Mouse (Mus musculus) Patski (cell line): ENCODE measurements at regions not wholly inside any gene's neighbourhood (a gene's known extent, or its start where the extent isn't known, plus 50 kb on each side); places are given as distances from the start of the nearest gene placed in this dataset.

Experiments used
- ATAC-seq: fragments of 100-300 bp; one replicate; pipeline ENCODE4 v1.8.0; 2021
- CTCF ChIA-PET: fragments of 350-600 bp; sonication (Branson Sonifier 250); formaldehyde crosslinking; loops from one replicate; lab custom pipeline; 2022; ENCODE audit warnings: inconsistent platforms; lab: Charles Lee
- POLR2A ChIA-PET: fragments of 350-600 bp; sonication (Branson Sonifier 250); formaldehyde crosslinking; loops from one replicate; lab custom pipeline; 2022; ENCODE audit warnings: antibody characterized with exemption, inconsistent platforms; lab: Charles Lee
- DNase-seq: peaks from one replicate; pipeline ENCODE4 v3.0.0-alpha.2; 2011; ENCODE audit warnings: low read depth, low spot score
- H3K27me3 ChIP-seq: fragments of 371-371 bp; one replicate; pipeline ENCODE4 v1.5.1; 2021
- CTCF ChIP-seq: fragments of 100-300 bp; IDR thresholded peaks from one replicate; pipeline ENCODE4 v1.5.1; 2021
- in situ Hi-C: fragments of 300-500 bp; cut with MboI; formaldehyde crosslinking; loops from 3 replicates; pipeline ENCODE4 v1.11.1; 2018; ENCODE audit warnings: low pct_unique_long_range_greater_than_20kb, mixed read lengths

- ChIA-PET POLR2A (no interaction called here), CTCF (no interaction called here)
- in situ Hi-C loops = no loop called here
- H3K27me3 ChIP-seq = no peaks in the 10 kb centered on the region
- DNase-seq (no peak), ATAC-seq (no peak)
- no peak for TF ChIP-seq CTCF
These were observed 166.4 kb downstream of the Ly86 start for GRCm38 (mm10) chr13:37511406-37511805.

- CTCF ChIA-PET = no interaction called here
- in situ Hi-C loops = no loop called here
- POLR2A ChIA-PET = no interaction called here
- H3K27me3 ChIP-seq = no peaks in the 10 kb centered on the region
- ATAC-seq = no peak
- no peak for TF ChIP-seq CTCF
- no peak for DNase-seq
These were observed 167.8 kb downstream of the Ly86 start for GRCm38 (mm10) chr13:37512781-37513180.

GRCm38 (mm10) chr13:37513206-37513904 lies 168.3 kb downstream of the Ly86 start:
- DNase-seq (no peak), ATAC-seq (no peak)
- no peak for TF ChIP-seq CTCF
- CTCF ChIA-PET = no interaction called here
- no peaks in the 10 kb centered on the region for H3K27me3 ChIP-seq
- in situ Hi-C loops = no loop called here
- POLR2A ChIA-PET = interaction anchor here (0.6 kb wide), 1 partner anchor 65 kb away, joined by 4 read pairs; no protein-coding TSS in a partner anchor

GRCm38 (mm10) chr13:37513905-37514607 lies 169.0 kb downstream of the Ly86 start:
- ChIA-PET CTCF (interaction anchor here (1.1 kb wide), 1 partner anchor 11 kb away, joined by 3 read pairs; no protein-coding TSS in a partner anchor), POLR2A (interaction anchor here (0.6 kb wide), 1 partner anchor 66 kb away, joined by 4 read pairs; no protein-coding TSS in a partner anchor)
- TF ChIP-seq CTCF = no peak
- DNase-seq = no peak
- in situ Hi-C loops = no loop called here
- H3K27me3 ChIP-seq = no peaks in the 10 kb centered on the region
- no peak for ATAC-seq

DNA sequence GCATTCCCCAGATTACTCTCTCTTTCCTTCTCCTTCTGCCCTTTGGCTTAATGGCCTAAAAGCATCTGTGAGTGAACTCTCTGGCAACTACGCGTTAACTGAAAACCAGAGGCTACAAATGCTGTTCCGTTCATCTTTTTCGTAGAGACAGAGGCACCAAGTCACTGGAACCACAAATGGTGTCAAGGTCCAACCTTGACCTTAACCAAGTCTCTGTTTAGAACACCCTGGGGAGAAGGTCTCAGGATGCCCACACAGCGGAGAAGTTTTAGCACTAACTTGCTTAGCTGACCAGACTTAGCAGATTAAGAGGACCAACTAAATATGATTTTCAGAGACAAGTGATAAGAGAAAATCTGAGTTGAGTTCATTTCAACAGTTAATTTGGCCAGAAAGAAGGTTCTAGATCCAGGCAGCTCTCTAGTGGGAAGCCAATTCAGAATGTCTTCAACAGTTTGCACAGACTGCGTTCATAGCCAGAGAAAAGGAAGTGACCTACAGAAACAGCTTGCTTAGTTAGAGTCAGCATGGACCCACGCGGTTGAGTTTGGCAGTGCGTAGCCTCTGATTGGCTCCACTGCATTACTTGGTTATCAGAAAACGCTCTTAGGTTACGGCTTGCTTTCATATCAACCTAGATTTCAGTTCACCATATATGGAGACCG lies 169.8 kb downstream of the Ly86 start:
- ChIA-PET POLR2A (no interaction called here), CTCF (interaction anchor here (1.1 kb wide), 1 partner anchor 10 kb away, joined by 3 read pairs; no protein-coding TSS in a partner anchor)
- no peak for ATAC-seq
- in situ Hi-C loops = no loop called here
- TF ChIP-seq CTCF = no peak
- no peaks in the 10 kb centered on the region for H3K27me3 ChIP-seq
- DNase-seq = no peak

GRCm38 (mm10) chr13:37517055-37517807 lies 172.2 kb downstream of the Ly86 start:
- H3K27me3 ChIP-seq = no peaks in the 10 kb centered on the region
- ChIA-PET POLR2A (interaction anchor here (0.9 kb wide), 1 partner anchor 13 kb away, joined by 3 read pairs; no protein-coding TSS in a partner anchor), CTCF (interaction anchor here (1.3 kb wide), 1 partner anchor 10 kb away, joined by 4 read pairs; no protein-coding TSS in a partner anchor)
- DNase-seq = no peak
- in situ Hi-C loops = no loop called here
- ATAC-seq = no peak
- no peak for TF ChIP-seq CTCF

DNA sequence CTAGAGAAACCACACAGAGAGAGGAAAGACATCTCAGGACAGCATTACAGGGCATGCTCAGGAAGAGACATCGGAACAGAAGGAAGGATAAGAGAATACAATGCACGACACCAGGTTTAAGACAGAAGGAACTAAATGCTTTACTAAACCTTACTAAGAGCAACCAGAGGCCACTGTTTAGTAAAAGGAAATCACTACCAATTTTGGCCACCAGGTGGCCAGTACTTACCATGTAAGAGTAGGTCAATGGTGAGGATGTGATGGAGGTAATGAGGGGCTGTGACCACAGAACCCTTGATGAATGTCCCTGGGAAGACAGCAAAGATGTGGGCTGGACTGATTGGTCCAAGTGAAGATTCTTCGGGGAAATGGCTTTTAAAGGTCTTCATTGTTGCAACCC lies 174.9 kb downstream of the Ly86 start:
- CTCF ChIA-PET = no interaction called here
- no peak for ATAC-seq
- POLR2A ChIA-PET = no interaction called here
- peaks cover 3% of the 10 kb centered on the region for H3K27me3 ChIP-seq
- no peak for DNase-seq
- in situ Hi-C loops = no loop called here
- TF ChIP-seq CTCF = peak; percentile 57

- ChIA-PET POLR2A (no interaction called here), CTCF (interaction anchor here (1.1 kb wide), 1 partner anchor 10 kb away, joined by 3 read pairs; no protein-coding TSS in a partner anchor)
- no peak for TF ChIP-seq CTCF
- peaks cover 3% of the 10 kb centered on the region for H3K27me3 ChIP-seq
- no peak for ATAC-seq
- in situ Hi-C loops = loop anchor here (5.0 kb wide), 1 partner anchor 417 kb away; no protein-coding TSS in a partner anchor
- DNase-seq = no peak
These were observed 180.2 kb downstream of the Ly86 start for GRCm38 (mm10) chr13:37525097-37525726.

GRCm38 (mm10) chr13:37526102-37526501 lies 181.1 kb downstream of the Ly86 start:
- ATAC-seq = no peak
- POLR2A ChIA-PET = no interaction called here
- TF ChIP-seq CTCF = no peak
- no peak for DNase-seq
- CTCF ChIA-PET = no interaction called here
- peaks cover 3% of the 10 kb centered on the region for H3K27me3 ChIP-seq
- in situ Hi-C loops = loop anchor here (5.0 kb wide), 1 partner anchor 416 kb away; no protein-coding TSS in a partner anchor
